Mouse (Mus musculus) liver, embryonic 14.5 days (tissue): Measurements from ENCODE around the gene Myo7a.
A peak's percentile ranks its signal among the peaks of the same experiment; 100 is the strongest.

ENCODE experiments used
- CTCF ChIP-seq: IDR thresholded peaks from 2 replicates; pipeline ENCODE4 v1.5.1; 2016; ENCODE audit warnings: antibody characterized with exemption, low read depth, control low read depth
- EP300 ChIP-seq: IDR thresholded peaks from 2 replicates; pipeline ENCODE4 v1.6.1; 2016; ENCODE audit warnings: antibody characterized with exemption, low read depth

GRCm38 (mm10) chr7:98150525-98150924 lies 31.2 kb upstream of the Myo7a start:
- TF ChIP-seq CTCF (peak; percentile 51), EP300 (no peak)
